Mouse (Mus musculus) embryonic facial prominence, embryonic 10.5 days (tissue): ENCODE results near the gene Metap1d. TPM values are rescaled to one million over a fixed set of nuclear protein-coding genes. Genes with fewer than 3 reads are reported as not detected.

Experiments
- DNase-seq: peaks from one replicate; pipeline ENCODE4 v3.0.0-alpha.2; 2017; ENCODE audit warnings: low spot score
- H3K27ac ChIP-seq: fragments of 300-500 bp; sonication (generic); replicated peaks from 2 replicates; pipeline ENCODE4 v1.5.1; 2016; ENCODE audit warnings: mild to moderate bottlenecking
- H3K27me3 ChIP-seq: fragments of 300-500 bp; sonication (generic); replicated peaks from 2 replicates; pipeline ENCODE4 v1.6.1; 2016; ENCODE audit warnings: low read depth, mild to moderate bottlenecking; ENCODE audit not compliant: poor library complexity, severe bottlenecking
- H3K36me3 ChIP-seq: fragments of 300-500 bp; sonication (generic); replicated peaks from 2 replicates; pipeline ENCODE4 v1.6.1; 2016; ENCODE audit warnings: mild to moderate bottlenecking, moderate library complexity
- H3K4me1 ChIP-seq: fragments of 300-500 bp; sonication (generic); 2 replicates; pipeline ENCODE4 v1.6.1; 2016
- H3K4me3 ChIP-seq: fragments of 300-500 bp; sonication (generic); 2 replicates; pipeline ENCODE4 v1.5.1; 2016; ENCODE audit warnings: mild to moderate bottlenecking, moderate library complexity
- H3K9me3 ChIP-seq: fragments of 300-500 bp; sonication (generic); 2 replicates; pipeline ENCODE4 v1.6.1; 2016; ENCODE audit warnings: mild to moderate bottlenecking
- WGBS: fragments of 180-500 bp; shearing (Covaris S2); methylation state at CpG from one replicate; pipeline ENCODE4 v1.1.7; 2016; 5-methylcytosine and 5-hydroxymethylcytosine counted together
- polyA plus RNA-seq: library from polyadenylated mRNA; unstranded; fragments of >200 nt; fragmentation: Nextera tagmentation; extraction: Ambion mirVana; gene quantifications from 2 replicates; pipeline ENCODE4 v1.2.1, GENCODE M21; 2016

Gene Metap1d
- polyA plus RNA-seq, result 29.1 and 29.6 TPM in 2 replicates

DNA sequence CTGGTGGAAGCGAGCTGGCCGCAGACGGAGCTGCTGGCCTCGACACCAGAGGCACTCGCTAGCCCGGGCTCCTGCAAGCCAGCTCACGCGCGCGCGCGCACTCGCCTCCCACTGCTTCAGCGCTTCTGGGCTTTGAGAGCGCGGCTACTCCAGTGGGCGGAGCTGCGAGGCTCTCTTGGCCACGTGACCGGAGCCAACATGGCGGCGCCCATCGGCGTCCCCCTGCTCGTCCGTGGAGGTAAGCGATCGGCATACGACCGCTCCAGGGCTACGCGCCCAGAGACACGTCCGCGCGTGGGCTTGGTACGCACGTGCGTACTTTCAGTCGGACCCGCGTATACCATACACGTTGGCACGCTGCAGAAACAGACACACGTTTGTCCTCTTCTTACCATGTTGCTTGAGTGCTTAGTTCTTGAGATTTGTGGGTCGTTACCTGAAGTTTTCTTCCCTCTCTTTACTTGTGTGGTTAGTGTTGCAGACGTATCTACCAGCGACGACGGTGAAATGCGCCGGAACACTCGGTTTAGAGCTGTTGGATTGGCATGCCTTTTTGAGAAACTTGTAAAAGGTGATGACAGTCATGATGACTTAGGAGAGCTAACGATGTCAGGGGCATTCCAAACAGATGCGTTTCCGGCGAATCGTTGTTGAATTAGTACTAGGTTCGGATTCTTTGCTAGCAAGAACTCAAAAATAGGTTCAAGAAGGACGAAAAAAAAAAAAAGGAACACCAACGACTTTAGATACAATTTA is at the start of gene Metap1d:
TSS of gene Metap1d (plus strand) at position 116 of the 756 bp plus-strand sequence.
- Histone ChIP-seq H3K4me1 (peaks cover 14% of the 10 kb centered on the region), H3K9me3 (no peaks in the 10 kb centered on the region), H3K27me3 (peaks cover 12% of the 10 kb centered on the region; the same call in 1 of the 2 replicates), H3K27ac (peak within 1 kb of the TSS; percentile 84), H3K36me3 (no peaks in the 10 kb centered on the region), H3K4me3 (peak within 1 kb of the TSS; percentile 75)
- WGBS, result under 1% methylated on average over 61 of the region's 61 CpGs
- peak; percentile 99 for DNase-seq

DNA sequence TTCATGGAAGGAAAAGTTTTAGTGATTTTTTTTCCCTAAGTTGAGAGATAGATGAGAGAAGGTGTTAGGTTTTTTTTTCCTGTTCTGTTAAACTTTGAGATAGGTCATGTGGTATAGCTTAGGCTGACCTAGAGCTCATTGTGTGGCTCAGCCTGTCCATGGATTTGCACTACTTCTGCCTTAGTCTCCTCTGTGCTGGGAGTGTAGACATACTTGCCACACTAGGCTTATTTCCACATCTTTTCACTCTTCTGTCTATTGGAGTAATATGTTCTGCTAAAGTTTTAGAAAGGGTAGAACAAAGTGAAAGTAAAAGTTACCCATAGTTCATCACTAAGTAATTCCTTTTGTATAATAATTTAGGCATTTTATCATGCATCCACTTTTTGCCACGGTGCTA is 47.5 kb upstream of the Metap1d start:
- no peak for DNase-seq
- H3K36me3 ChIP-seq, result peaks cover 96% of the 10 kb centered on the region
- no peak overlapping the region for H3K4me3 ChIP-seq
- no peak overlapping the region for H3K27ac ChIP-seq
- H3K9me3 ChIP-seq, result no peaks in the 10 kb centered on the region
- H3K27me3 ChIP-seq, result no peaks in the 10 kb centered on the region
- H3K4me1 ChIP-seq, result no peaks in the 10 kb centered on the region
- WGBS, result 92% methylated on average over 1 of the region's 1 CpGs

DNA sequence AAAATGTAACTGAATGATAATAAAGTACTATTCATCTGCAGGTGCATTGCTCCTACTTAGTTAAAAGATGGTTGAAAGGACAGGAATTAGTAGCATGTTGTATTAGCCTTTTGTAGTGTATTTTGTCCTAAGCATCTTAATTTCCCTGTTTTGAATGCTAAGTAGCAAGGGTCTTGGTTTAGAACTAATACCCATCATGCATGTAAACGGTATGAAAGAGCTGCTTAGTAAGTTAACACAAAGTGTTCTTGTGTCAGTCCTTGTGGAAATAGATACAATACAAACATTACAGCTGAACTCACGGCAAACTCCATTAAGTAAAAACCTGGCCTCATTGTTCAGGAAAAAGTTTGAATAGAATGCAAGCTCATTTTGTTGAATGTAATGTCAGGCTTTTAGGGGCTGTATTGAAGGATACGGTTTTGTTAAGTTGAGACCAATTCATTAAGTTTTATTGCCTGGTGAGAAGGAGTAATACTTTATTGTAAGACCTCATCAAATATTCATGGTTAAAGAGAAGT is 34.3 kb upstream of the Metap1d start:
- peaks cover 79% of the 10 kb centered on the region for H3K36me3 ChIP-seq

DNA sequence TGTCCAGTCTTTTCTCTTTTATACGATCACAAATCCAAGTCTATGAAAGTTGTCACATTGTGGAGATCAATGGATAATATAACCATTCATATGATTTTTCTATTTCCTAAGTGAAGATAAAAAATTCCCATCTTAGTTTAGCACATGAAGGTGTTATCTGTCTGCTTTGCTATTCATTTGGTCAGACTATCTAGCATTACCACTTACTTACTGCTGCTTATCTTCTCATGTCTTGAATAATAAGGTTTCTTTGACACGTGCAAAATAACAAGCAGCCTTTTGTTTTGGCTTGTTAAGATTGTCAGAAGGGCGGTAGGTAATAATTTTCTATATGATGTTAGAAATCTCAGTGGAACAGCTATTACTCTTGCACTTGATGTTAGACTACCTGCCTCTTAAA is 33.7 kb upstream of the Metap1d start:
- peaks cover 79% of the 10 kb centered on the region for H3K36me3 ChIP-seq
- no peak overlapping the region for H3K27ac ChIP-seq
- no peak overlapping the region for H3K4me3 ChIP-seq
- no peak for DNase-seq
- H3K4me1 ChIP-seq, result no peaks in the 10 kb centered on the region; the same call in 1 of the 2 replicates
- H3K9me3 ChIP-seq, result no peaks in the 10 kb centered on the region
- no peaks in the 10 kb centered on the region for H3K27me3 ChIP-seq
- 89% methylated on average over 3 of the region's 3 CpGs for WGBS

More for the DNA sequence above, 34.3 kb upstream of the Metap1d start:
- WGBS, result 78% methylated on average over 3 of the region's 3 CpGs
- Histone ChIP-seq H3K27me3 (no peaks in the 10 kb centered on the region), H3K4me3 (no peak overlapping the region), H3K9me3 (no peaks in the 10 kb centered on the region), H3K4me1 (no peaks in the 10 kb centered on the region; the same call in 1 of the 2 replicates), H3K27ac (no peak overlapping the region)
- no peak for DNase-seq

DNA sequence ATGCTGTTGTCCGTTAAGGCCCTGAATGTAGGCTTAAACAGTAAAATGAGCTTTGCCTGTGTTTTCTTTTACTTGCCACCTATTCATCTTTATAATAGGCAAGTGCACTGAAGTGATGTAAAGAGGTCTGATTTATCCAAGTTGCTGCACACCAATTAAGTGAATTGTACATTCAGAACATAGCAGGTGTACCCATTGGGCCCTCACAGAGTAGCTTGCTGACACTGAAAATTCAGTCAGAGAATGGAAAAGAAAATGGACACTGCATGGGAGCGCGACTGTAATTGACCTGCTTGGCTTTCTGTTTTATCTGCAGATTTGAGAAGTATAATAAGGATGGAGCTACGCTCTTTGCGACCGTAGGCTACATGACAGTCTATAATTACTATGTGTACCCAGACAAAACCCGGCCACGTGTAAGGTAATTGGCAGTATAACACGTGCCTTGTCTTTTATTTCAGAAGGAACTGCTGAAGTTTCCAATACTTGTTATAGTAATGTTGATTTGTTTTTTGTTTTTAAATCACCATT is 32.1 kb upstream of the Metap1d start:
- H3K36me3 ChIP-seq, result peaks cover 76% of the 10 kb centered on the region
- 86% methylated on average over 9 of the region's 9 CpGs for WGBS
- H3K27me3 ChIP-seq, result no peaks in the 10 kb centered on the region
- no peaks in the 10 kb centered on the region; the same call in 1 of the 2 replicates for H3K4me1 ChIP-seq
- no peak overlapping the region for H3K27ac ChIP-seq
- DNase-seq, result no peak
- no peak overlapping the region for H3K4me3 ChIP-seq
- H3K9me3 ChIP-seq, result no peaks in the 10 kb centered on the region

DNA sequence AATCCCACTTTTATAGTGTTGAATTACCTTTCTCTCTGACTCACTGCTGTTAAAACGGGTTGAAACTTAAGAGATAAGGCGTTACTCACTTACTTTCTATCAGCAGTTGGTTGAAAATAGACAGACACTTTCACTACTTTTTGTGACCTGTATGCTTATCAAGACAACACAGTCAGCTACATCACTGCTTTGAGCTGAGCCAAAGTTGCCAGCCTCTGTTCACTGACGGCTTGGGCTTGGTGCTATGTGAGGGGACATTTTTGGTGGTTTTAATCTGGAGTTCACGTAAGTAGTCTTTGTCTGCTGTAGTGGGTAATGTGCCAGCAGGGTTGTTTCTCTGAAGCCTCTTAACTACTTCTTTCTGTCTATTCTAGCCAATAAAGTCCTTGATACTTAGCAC is 28.5 kb upstream of the Metap1d start:
- Histone ChIP-seq H3K27ac (no peak overlapping the region), H3K27me3 (no peaks in the 10 kb centered on the region), H3K9me3 (no peaks in the 10 kb centered on the region), H3K4me1 (no peaks in the 10 kb centered on the region), H3K4me3 (no peak overlapping the region), H3K36me3 (peaks cover 93% of the 10 kb centered on the region)
- 83% methylated on average over 4 of the region's 4 CpGs for WGBS
- DNase-seq, result no peak

DNA sequence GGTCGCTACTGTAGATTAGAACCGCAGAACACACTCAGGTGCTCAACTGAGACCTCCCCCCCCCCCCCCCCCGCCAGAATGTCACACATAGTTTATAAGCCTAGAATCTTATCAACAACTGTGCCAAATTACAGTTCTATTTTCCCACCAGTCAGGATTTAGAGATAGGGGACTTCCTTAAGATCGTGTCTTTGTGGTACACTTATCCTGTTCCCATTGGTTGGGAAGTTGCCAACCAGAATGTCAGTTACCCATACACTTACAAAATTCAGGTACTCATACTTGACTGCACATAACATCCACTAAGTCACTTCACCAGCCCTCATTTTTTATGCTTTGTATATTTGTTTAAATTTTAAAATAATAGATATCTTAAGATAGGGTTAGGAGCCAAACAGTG is 17.6 kb upstream of the Metap1d start:
- Histone ChIP-seq H3K4me1 (no peaks in the 10 kb centered on the region), H3K9me3 (peaks cover 4% of the 10 kb centered on the region; the same call in 1 of the 2 replicates), H3K27me3 (no peaks in the 10 kb centered on the region), H3K4me3 (no peak overlapping the region), H3K27ac (no peak overlapping the region), H3K36me3 (peaks cover 93% of the 10 kb centered on the region)
- 84% methylated on average over 4 of the region's 4 CpGs for WGBS
- no peak for DNase-seq

DNA sequence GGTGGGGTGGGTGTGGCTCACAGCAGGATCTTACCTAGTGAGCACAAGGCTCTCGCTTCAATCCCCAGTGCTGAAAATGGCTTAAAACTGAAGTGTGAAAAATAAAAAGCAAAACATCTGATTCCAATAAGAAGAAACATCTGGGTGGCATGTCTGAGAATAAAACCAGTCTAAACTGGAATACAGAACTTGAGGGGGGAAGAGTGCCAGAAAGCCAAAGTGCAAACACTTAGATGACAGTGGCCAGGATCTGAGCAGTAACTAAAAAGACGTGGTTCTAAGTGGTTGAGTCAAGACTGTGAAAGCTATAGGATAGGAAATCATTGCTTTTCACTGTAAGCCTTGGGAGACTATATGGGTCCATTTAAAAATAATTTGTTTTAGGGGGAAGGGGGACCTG is 9.7 kb upstream of the Metap1d start:
- DNase-seq, result no peak
- 38% methylated on average over 2 of the region's 2 CpGs for WGBS
- no peaks in the 10 kb centered on the region for H3K9me3 ChIP-seq
- no peak overlapping the region for H3K27ac ChIP-seq
- peaks cover 7% of the 10 kb centered on the region for H3K4me1 ChIP-seq
- H3K36me3 ChIP-seq, result peaks cover 37% of the 10 kb centered on the region
- no peak overlapping the region for H3K4me3 ChIP-seq
- H3K27me3 ChIP-seq, result 0 out of 2 replicates have a peak, but pooled peaks cover 7% of the 10 kb centered on the region

DNA sequence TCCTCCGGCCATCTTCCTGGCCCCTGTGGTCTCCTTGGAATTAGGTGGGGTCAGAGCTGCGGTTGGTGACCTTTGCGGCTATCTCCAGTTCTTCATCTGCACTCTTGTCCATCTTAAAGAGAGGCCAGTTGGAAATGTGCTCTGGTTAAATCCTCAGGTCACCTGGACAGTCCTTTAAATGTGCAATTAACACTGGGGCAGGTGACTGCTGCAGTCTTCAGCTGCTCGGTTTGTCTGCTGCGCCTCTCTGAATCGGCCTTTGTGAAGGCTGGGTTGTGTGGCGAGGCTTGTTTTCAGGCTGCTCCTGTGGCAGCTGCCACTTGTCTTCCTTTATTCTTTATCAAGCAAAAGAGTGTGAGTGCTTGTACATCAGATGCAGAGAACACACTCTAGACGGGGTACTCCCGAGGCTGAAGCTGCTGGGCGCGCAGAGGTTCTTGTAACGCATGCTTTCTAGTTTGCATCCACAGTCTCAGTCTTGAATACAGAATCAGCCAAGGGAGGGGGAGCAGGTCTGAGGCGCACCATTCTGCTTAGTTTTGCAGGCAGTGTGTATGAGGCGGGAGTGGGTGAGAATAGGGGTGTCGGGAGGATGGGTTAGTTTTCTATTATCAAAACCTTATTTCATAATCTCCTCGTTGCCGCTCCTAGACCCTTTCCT is 7.4 kb upstream of the Metap1d start:
- no peaks in the 10 kb centered on the region for H3K9me3 ChIP-seq
- no peak overlapping the region; the same call in 1 of the 2 replicates for H3K27ac ChIP-seq
- no peak overlapping the region for H3K4me3 ChIP-seq
- 52% methylated on average over 17 of the region's 17 CpGs for WGBS
- H3K36me3 ChIP-seq, result peaks cover 18% of the 10 kb centered on the region
- DNase-seq, result no peak
- peaks cover 7% of the 10 kb centered on the region for H3K4me1 ChIP-seq
- H3K27me3 ChIP-seq, result 0 out of 2 replicates have a peak, but pooled peaks cover 7% of the 10 kb centered on the region

DNA sequence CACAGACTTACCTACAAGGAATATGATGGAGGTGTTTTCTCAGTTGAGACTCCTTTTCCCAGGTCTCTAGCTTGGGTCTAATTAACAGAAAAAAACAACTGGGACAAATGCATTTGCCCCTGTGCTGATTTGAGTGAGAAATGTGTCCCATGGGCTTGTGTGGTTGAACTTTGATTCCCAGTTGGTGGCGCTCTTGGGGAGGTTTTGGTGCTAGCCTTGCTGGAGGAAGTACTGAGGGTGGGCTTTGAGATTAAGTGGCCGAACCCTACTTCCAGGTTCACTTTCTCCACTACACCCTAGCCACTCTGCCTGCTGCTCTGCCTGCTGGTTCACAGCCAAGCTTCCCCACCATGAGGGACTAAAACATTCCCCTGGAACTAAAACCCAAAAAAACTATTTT is 3.5 kb upstream of the Metap1d start:
- H3K9me3 ChIP-seq, result no peaks in the 10 kb centered on the region
- no peaks in the 10 kb centered on the region for H3K36me3 ChIP-seq
- H3K4me1 ChIP-seq, result peaks cover 21% of the 10 kb centered on the region
- H3K4me3 ChIP-seq, result no peak overlapping the region
- H3K27me3 ChIP-seq, result peaks cover 18% of the 10 kb centered on the region; the same call in 1 of the 2 replicates
- DNase-seq, result no peak
- no peak overlapping the region for H3K27ac ChIP-seq
- 15% methylated on average over 2 of the region's 2 CpGs for WGBS

DNA sequence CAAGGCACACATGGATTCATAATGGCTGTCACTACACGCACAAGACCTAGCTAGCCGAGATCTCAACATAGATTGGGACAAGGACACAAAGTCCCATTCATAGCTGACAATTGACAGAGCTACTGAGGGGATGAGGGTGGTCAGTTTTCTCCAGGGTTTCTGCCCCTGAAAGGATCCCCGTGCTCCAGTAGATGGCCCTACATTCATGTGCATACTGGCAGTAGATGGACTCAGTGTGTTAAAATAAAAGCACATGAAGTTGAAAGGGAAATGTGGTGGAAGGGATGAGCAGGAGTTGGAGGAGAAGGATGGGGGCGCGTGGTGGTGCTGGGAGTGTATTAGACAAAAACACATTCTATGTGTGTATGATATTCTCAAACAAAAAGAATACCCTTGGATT is 1.3 kb upstream of the Metap1d start:
- DNase-seq, result no peak
- Histone ChIP-seq H3K27me3 (peaks cover 12% of the 10 kb centered on the region; the same call in 1 of the 2 replicates), H3K4me1 (peaks cover 14% of the 10 kb centered on the region), H3K4me3 (no peak overlapping the region), H3K27ac (no peak overlapping the region), H3K9me3 (no peaks in the 10 kb centered on the region), H3K36me3 (no peaks in the 10 kb centered on the region)
- WGBS, result 57% methylated on average over 5 of the region's 5 CpGs

DNA sequence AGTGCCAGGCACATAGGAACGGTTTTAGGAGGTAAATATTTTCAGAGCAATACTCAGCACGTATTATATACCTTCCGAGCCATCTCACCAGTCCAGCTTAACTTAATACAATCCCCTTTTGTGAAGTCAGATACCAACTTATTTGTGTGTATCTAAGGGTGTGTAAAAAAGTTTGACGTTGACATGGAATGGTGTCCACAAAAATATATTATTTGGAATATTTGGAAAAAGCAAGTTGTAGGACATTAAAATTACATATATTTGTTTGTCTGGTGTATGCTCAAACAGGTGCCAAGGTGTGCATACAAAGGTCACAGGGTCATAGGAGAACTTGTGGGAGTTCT is 813 bp downstream of the Metap1d start:
- H3K9me3 ChIP-seq, result no peaks in the 10 kb centered on the region
- no peak for DNase-seq
- H3K27ac ChIP-seq, result no peak overlapping the region
- peak overlapping the region; percentile 75 for H3K4me3 ChIP-seq
- peaks cover 19% of the 10 kb centered on the region for H3K4me1 ChIP-seq
- whole genome bisulfite sequencing, result 43% methylated on average over 4 of the region's 4 CpGs
- H3K27me3 ChIP-seq, result peaks cover 12% of the 10 kb centered on the region; the same call in 1 of the 2 replicates
- H3K36me3 ChIP-seq, result no peaks in the 10 kb centered on the region
